Mouse (Mus musculus) ES-Bruce4 (cell line): ENCODE measurements around the gene Mdm2. TPM values are rescaled to one million over a fixed set of nuclear protein-coding genes. Genes with fewer than 3 reads are reported as not detected.

Experiments used
- H3K27ac ChIP-seq: 2 replicates; pipeline ENCODE4 v1.5.1; 2012; ENCODE audit warnings: low read length, inconsistent platforms; ENCODE audit not compliant: insufficient read depth
- H3K27me3 ChIP-seq: 2 replicates; pipeline ENCODE4 v1.6.1; 2012; ENCODE audit warnings: mild to moderate bottlenecking, low read length, inconsistent platforms; ENCODE audit not compliant: control insufficient read depth, poor library complexity, insufficient read depth, severe bottlenecking
- H3K36me3 ChIP-seq: 2 replicates; pipeline ENCODE4 v1.6.1; 2012; ENCODE audit warnings: inconsistent platforms, mild to moderate bottlenecking, low read length, moderate library complexity; ENCODE audit not compliant: control insufficient read depth, poor library complexity, insufficient read depth, severe bottlenecking
- H3K4me1 ChIP-seq: one replicate; pipeline ENCODE4 v1.8.1; 2011; ENCODE audit warnings: low read length; ENCODE audit not compliant: control insufficient read depth, insufficient read depth
- H3K4me3 ChIP-seq: 2 replicates; pipeline ENCODE4 v1.5.1; 2011; ENCODE audit warnings: low read depth, mild to moderate bottlenecking, low read length
- H3K9ac ChIP-seq: 2 replicates; pipeline ENCODE4 v1.6.1; 2012; ENCODE audit warnings: low read depth, mild to moderate bottlenecking, inconsistent platforms; ENCODE audit not compliant: poor library complexity, severe bottlenecking
- H3K9me3 ChIP-seq: replicated peaks from 2 replicates; pipeline ENCODE4 v1.6.1; 2012; ENCODE audit warnings: mild to moderate bottlenecking, low read length, inconsistent platforms; ENCODE audit not compliant: control insufficient read depth, poor library complexity, insufficient read depth, severe bottlenecking
- CTCF ChIP-seq: IDR thresholded peaks from one replicate; pipeline ENCODE4 v1.8.1; 2011; ENCODE audit warnings: low read depth, low read length
- EP300 ChIP-seq: IDR thresholded peaks from 2 replicates; pipeline ENCODE4 v1.6.1; 2011; ENCODE audit warnings: low read depth, low read length; ENCODE audit not compliant: insufficient read depth
- POLR2A ChIP-seq: IDR thresholded peaks from one replicate; pipeline ENCODE4 v1.8.1; 2011; ENCODE audit warnings: low read length; ENCODE audit not compliant: insufficient read depth
- polyA plus RNA-seq: library from polyadenylated mRNA; stranded (reverse); fragments of >200 nt; gene quantifications from 2 replicates; pipeline ENCODE4 v1.2.4, GENCODE M21; 2011; ENCODE audit warnings: low read depth; ENCODE audit not compliant: missing spikeins, insufficient read depth, insufficient read length

The Mdm2 gene
- polyA plus RNA-seq, 1 experiment, result 325 TPM

DNA sequence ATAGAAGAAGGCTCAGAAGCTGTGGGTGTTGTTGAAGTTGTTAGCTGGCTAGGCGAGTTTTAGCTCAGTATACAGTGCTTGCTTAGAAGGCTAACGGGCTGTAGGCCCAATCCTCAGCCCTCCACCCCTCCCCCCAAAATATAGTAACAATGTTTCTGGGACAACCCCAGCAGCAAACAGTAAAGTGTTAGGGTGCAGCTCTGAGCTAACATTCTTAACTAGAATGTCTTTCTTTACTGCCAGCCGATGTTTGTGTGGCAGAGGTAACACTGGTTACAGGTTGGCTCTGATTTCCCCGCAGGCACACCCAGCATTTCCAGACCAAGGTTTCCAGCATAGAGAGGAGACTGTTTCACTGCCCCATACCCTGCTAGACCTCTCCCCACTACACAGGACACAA, 33.4 kb upstream of the Mdm2 start:
- H3K27ac ChIP-seq, result no peak overlapping the region
- peaks cover 9% of the 10 kb centered on the region for H3K36me3 ChIP-seq
- H3K9ac ChIP-seq, result no peak overlapping the region

DNA sequence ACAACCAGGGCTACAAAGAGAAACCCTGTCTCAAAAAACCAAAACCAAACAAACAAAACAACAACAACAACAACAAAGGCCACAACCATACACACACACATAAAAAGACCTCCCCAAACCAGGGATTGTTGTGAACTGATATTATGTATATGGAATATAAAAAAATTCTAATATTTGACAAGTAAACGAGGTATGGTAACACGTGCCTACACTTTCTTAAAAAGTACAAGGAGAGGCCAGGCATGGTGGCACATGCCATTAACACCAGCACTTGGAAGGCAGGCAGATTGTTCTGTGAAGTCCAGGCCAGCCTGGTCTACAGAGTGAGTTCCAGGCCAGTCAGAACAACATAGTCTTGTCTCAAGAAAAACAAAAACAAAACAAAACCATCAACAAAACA, 32.6 kb upstream of the Mdm2 start:
- H3K27ac ChIP-seq, result no peak overlapping the region
- no peak overlapping the region for H3K9ac ChIP-seq

More for the DNA sequence above, 33.4 kb upstream of the Mdm2 start:
- Histone ChIP-seq H3K4me1 (no peaks in the 10 kb centered on the region), H3K27me3 (no peaks in the 10 kb centered on the region), H3K9me3 (peaks cover 2% of the 10 kb centered on the region; the same call in 1 of the 2 replicates), H3K4me3 (no peak overlapping the region)
- no peak for TF ChIP-seq CTCF
- TF ChIP-seq EP300, result no peak
- TF ChIP-seq POLR2A, result no peak

DNA sequence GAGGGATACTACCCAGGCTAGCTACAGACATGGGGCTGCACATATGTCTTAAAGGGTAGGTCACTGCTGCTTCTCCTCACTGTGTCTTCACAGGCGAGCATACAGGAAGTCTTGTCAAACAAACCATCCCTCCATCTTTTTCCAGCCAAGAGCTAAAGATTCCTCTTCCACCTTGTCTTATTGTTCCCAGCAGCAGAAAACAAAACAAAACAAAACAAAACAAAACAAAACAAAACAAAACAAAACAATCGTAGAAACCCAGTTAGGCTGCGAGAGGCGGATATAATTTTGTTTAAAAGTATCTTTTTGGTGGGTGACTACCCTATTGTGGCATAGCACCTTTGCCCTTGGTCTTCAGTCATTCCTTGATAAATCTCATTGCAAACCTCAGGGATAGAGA, 32.1 kb upstream of the Mdm2 start:
- Histone ChIP-seq H3K9me3 (no peaks in the 10 kb centered on the region), H3K27ac (no peak overlapping the region), H3K4me3 (no peak overlapping the region), H3K36me3 (peaks cover 11% of the 10 kb centered on the region), H3K9ac (no peak overlapping the region), H3K4me1 (no peaks in the 10 kb centered on the region), H3K27me3 (no peaks in the 10 kb centered on the region)
- TF ChIP-seq CTCF (no peak), EP300 (no peak), POLR2A (no peak)

More for the DNA sequence above, 32.6 kb upstream of the Mdm2 start:
- no peak for TF ChIP-seq EP300
- TF ChIP-seq CTCF, result no peak
- TF ChIP-seq POLR2A, result no peak
- H3K9me3 ChIP-seq, result no peaks in the 10 kb centered on the region
- peaks cover 9% of the 10 kb centered on the region for H3K36me3 ChIP-seq
- H3K27me3 ChIP-seq, result no peaks in the 10 kb centered on the region
- H3K4me3 ChIP-seq, result no peak overlapping the region
- no peaks in the 10 kb centered on the region for H3K4me1 ChIP-seq

DNA sequence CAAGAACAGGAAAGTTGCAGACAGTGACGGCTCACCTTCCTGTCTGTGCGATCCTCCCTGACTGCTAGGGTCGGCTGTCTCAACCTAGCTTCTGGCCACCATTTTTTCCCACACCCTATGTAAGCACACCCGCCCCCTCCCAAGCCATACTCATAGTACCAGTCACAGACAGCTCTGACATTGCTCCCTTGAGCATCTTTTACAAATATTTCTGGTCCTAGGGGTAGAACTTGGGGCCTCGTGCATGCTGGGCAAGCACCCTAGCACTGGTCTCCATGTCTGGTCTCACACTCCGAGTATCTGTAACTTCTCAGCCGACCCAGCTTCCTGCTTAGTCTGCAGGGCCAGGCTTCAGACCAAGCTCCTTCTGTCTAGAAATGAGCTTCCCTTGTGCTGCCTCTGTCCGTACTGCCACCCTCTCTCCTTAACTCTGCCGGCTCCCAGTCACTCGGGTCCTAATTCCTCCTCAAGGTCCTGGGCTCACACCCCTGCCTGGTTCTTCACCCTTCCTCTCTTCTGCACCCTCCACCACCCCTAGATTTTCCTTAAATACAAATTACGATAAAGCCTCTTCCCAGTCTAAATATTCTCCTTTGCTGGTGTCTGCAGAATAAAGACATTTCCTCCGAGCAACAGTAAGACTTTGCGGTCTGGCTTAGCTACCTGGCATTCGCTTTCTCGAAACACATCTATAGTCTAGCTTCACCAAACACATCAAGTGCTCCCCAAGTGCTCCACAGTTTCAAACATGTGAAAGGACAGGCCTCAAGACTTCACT, 31.3 kb upstream of the Mdm2 start:
- Histone ChIP-seq H3K4me3 (no peak overlapping the region), H3K27me3 (no peaks in the 10 kb centered on the region), H3K27ac (no peak overlapping the region), H3K4me1 (no peaks in the 10 kb centered on the region), H3K9ac (no peak overlapping the region), H3K36me3 (peaks cover 11% of the 10 kb centered on the region), H3K9me3 (no peaks in the 10 kb centered on the region)
- TF ChIP-seq EP300 (no peak), POLR2A (no peak)

DNA sequence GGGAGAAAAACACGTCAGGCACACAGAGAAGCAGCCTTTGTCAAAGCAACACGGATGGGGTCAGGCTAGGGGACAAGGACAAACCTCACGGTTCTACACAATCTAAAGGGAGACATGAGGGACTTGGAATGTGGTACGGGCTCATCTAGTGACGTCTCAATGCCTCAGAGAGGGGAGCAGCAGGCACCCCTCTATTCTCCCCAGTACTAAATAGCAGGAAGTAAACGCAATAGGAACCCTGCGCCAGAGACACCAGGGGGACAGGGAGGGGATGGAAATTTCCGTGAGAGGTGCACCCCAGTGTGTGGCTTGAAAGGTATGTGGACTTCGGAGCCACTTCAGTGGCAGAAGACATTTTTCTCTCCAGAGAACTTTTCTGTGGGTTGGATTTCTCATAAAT, 30.4 kb upstream of the Mdm2 start:
- H3K27ac ChIP-seq, result no peak overlapping the region
- no peaks in the 10 kb centered on the region for H3K4me1 ChIP-seq
- H3K9ac ChIP-seq, result no peak overlapping the region
- no peak overlapping the region for H3K4me3 ChIP-seq
- peaks cover 11% of the 10 kb centered on the region for H3K36me3 ChIP-seq
- H3K9me3 ChIP-seq, result no peaks in the 10 kb centered on the region
- H3K27me3 ChIP-seq, result no peaks in the 10 kb centered on the region
- TF ChIP-seq EP300 (no peak), CTCF (no peak), POLR2A (no peak)

DNA sequence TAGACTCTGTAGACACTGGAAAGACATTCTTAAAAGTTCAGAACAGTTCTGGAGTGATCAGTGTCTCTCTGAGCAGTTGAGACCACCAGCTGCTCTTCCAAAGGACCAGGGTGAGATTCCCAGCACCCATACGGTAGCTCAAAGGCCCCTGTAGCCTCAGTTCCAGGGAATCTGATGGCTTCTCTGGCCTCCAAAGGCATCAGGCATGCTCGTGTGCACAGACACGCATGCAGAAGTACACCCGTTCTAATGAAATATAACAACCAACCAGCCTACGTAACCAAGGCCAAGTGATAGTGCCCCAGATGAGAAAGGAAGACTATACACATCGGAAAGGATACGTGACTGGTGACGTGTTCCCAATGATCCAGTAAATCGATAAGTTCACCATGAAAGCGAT, 29.6 kb upstream of the Mdm2 start:
- Histone ChIP-seq H3K27me3 (no peaks in the 10 kb centered on the region), H3K9me3 (no peaks in the 10 kb centered on the region), H3K4me1 (no peaks in the 10 kb centered on the region), H3K9ac (no peak overlapping the region), H3K36me3 (peaks cover 11% of the 10 kb centered on the region), H3K4me3 (no peak overlapping the region), H3K27ac (no peak overlapping the region)
- TF ChIP-seq EP300, result no peak
- TF ChIP-seq POLR2A, result no peak
- TF ChIP-seq CTCF, result no peak
